Mouse (Mus musculus): ENCODE measurements at regions not wholly inside any gene's neighbourhood (a gene's known extent, or its start where the extent isn't known, plus 50 kb on each side); places are given as distances from the start of the nearest gene placed in this dataset.

DNA sequence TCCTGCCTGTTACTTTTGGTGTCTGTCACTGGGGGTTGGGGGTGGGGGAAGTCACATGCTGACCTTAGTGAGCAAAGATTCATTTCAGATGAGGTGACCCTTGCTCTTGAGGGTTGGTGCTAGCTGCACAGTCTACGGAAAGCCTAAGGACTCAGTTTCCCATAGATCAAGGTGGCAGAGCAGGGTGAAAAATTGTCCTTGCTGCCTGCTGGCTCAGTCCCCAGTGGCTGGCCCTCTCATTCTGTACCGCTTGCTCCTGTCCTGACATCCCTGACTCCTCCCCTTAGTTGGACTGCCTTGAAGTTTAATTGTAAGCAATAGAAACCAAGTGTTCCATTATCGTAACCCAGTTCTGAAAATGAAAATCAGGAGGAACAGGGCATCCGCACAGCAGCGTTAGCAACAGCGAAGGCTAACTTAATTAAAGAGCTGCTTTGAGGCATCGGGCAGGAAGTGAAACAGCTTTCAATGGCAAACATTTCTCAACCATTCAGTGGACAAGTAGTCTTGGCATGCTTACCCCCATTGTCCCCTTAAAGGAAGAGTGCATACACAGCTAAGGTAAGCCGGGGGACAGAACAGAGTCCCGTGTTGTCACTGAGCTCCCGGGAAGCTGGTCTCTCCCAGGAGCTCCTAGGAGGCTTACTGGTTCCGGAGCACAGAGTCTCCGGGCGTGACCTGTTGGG, 151.9 kb upstream of the Id2 start:
- no peak for DNase-seq

DNA sequence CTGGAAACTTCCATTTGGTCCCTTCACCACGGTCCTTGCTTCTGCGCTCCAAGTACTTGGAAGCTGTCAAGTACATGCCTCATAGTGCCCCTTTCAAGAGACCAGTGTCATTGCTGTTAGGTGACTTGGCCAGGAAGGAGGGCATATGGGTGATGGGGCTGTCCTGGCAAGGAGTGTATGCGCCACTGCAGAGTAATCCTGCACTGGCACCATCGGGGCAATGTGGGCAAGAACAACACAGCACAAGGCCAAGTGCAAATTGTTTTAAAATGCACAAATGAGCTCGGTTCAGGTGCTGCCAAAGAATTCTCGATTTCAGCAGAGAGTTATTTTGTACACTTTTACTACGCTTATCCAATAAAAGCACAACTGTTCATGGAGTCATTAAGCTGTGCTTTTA, 149.6 kb upstream of the Id2 start:
- no peak for DNase-seq

DNA sequence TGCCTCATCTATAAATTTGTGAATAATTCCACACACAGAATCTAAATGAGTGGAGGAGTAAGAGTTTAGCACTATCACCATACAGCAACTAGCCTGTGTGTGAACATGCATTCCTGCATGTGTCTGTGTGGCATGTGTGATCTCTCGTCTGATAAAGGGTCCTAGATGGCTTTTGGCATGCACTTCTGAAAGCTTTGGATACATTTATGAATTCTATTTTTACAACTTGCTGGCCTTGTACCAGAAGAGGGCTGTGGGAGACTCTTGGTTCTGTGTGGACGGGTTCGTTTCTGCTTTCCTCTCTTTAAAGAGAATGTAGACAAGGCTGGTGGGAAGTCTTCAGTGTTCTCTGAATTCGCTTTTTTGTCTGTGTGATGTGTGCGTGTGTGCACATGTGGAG, 148.7 kb upstream of the Id2 start:
- DNase-seq, result no peak

DNA sequence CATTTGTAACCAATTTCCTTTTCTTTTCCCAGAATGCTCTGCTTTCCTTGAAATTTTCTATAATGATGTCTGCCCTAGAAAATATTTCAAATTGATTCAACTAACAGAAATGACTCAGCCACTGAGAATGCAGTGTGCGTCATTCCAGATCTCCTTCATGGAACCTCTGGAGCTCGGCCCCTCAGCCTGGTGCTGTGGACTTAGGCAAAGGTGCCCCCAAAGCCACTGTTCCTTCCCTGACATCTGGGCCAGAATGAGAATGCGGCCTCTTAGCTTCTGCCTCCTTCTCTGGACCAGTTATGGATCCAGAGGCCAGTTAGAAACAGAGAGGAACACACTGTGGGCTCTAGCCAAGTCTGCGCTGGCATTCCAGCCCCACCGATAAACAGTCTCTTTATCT, 148.3 kb upstream of the Id2 start:
- DNase-seq, result no peak

DNA sequence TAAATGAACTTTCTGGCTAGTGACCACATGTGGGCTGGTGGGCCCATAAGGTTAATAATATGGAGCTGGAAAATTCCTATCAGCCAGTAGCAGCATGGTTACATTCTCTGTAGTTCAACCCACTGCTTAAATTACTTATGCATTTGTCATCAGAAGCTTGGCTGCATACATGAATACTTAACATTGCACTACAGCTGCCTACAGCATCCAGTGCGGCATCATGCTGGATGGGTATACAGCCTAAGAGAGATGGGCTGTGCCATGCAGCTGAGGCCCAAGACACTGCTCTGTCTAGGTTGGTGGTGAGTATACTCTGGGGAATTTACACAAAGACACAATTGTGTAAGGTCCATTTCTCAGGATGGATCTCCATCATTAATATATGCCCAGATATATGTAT, 147.7 kb upstream of the Id2 start:
- no peak for DNase-seq

DNA sequence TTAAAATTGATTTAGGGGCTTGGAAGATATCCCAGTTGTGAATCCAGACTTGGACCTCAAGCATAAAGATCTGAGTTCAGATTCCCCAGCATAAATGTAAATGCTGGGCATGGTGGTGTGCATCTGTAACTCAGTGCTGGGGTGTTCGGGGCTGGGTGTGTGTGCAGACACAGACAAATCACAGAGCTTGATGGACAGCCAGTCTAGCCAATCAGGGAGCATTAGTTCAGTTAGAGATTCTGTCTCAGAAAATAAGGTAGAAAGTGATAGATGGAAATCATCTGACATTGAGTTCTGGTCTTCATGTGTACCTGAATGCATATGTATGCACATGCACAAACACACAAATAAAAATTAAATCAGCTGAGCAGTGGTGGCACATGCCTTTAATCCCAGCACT, 147.0 kb upstream of the Id2 start:
- DNase-seq, result no peak

DNA sequence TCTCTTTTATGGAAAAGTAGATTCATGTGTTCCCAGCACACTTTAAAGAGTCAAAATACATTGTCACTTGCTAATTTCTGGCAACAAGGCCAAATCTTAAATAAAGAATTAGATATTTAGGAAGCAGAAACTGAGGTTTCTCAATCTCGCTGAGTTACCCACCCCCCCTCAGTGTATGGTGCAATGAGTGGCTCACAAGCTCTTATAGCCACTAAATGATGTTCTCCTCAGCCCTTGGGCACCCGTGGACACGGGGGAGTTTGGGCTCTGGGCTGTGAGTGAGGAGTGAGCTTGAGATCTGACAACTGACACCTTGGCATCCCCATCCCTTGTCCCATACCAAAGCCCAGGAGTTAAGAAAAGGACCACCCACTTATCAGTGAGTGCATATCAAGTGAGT, 145.4 kb upstream of the Id2 start:
- no peak for DNase-seq

DNA sequence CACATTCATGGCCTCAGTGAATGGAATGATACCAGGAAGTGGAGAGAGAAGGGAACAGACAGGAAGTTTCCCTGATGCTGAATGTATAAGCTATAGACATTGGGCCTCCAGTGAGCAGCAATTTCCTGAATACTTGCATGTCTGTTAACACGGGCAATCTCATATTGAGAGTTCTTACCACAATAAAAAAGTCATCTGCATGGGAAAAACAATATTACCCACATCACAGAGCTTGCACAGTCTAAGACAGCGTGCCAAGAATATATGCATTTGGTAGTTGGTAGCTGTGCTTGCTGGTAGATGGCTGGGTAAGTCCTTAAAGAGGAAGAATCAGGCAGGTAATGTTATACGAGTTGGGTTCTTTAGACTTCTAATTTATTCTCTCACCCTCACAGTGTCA, 144.7 kb upstream of the Id2 start:
- no peak for DNase-seq

DNA sequence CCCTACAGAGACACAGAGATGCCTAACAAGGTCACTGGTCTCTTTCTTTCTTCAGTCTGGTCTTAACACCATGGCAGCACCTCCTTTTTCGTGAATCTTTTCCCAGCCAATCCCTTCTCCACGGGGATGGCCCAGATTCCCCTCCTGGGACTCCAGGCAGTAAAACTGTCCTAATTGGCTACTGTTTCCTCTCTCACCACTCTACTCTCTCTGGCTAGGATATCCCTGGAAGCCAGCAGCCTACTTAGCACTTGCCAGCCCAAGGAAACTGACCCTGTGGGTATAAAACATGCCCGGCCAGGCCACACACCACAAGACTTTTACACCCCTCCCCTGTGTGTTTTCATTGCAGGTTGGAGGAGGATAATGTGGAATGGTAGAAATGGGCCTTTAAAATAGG, 143.9 kb upstream of the Id2 start:
- peak; percentile 22 for DNase-seq

DNA sequence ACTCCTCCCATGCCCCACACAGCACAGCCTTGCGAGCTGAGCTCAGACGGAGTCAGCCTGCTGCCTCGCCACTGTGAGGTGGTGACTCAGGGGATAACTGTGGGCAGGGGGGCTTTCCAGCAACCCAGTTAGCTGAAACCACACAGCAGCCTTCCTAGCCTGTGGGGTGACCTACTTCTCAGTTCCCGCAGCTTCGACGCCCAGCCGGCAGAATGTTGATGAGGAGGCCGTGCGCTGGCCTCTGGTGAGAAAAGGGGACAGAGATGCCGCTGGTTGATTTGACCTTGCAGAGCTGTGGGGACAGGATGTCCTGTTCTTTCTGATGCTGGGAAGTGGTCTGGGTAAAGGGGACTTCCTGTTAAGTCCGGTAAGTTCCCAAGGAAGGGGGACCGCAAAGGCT, 143.2 kb upstream of the Id2 start:
- DNase-seq, result peak; percentile 31

DNA sequence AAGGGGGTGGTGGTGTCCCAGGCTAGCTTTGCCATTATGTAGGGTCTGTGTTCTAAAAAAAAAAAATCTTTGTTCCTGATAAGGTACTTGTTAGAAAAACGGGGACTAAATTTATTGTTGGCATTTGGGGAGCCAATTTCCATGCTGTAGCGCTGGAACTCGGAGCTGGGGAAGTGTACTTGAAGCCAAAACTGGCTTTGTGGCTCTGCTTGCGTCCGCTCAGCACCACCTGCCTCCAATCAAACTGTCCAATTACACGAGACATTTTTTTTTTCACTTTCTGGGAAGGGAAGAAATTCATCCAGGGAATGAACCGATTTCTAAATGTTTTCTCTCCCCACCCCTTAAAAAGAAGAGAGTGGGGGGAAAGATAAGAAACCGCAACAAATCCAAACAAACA, 138.1 kb upstream of the Id2 start:
- DNase-seq, result no peak

DNA sequence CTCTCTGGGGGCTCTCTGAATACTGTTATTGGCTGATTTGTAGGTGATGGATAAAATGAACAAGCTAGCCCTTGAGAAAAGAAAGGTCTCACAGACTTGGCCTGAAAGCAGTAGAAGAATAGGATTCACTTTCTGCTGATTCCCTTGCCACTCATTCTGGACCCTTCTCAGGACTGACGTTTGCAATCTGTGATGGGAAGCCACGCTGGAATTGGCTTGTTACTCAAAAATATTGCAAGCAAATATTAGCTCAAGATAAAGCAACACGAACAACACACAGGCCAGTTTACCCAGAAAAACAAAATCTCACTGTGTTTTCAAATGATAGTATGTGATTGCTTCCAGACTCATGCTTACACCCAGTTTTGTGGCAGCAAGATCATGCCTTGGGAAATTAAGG, 137.7 kb upstream of the Id2 start:
- DNase-seq, result no peak

DNA sequence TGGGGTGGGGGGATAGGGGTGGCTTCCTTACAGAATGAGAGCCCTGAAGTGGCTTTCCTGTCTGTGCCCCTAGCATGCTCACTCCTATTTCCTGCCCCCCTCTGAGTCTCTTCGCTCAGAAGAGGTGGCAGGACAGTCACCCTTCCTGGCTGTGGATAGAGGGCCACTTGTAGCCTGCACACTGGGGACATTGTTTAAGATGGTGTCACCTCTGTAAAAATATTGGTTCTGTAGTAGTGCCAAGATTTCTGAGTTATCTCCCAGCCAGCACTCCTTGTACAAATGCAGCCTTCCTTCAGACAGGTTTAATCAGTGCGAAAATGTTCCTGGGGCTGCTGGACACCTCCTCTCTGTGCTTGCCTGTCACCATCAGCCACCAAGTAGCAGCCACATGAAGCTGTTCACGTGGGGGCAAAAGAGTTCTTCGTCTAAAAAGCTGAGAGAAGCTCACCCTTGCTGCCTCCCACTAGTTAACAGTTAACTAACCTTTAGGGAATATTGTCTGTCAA, 136.1 kb upstream of the Id2 start:
- no peak for DNase-seq

DNA sequence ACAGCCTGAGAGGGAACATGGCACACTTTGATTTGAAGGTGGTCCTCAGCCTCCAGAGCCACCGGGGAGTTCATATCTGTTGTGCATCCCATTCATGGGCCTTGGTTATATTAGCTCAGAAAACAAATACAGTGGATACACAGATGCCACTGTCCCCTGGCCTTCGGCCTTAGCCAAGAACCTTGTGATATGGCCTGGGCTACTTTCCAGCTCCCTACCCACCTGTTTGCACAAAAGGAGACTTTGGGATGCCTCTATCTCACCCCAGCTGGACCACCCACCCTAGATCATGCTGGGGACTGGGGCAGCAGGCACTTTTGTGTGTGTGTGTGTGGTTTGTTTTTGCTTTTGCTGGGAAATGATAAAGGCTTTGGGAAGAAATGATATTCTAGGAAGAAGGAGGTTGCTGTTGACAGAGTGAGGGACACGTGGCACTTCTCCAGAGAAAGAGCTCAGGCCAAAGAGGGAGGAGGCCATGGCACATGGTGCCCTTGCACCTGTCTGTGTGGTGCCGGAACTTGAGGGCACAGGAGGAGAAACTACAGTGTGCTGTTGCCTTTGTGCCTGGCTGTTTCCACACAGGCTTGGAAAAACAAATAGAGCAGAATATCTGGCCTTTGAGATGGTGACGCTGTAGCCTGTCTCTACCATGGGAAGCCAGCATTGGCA, 135.6 kb upstream of the Id2 start:
- no peak for DNase-seq

DNA sequence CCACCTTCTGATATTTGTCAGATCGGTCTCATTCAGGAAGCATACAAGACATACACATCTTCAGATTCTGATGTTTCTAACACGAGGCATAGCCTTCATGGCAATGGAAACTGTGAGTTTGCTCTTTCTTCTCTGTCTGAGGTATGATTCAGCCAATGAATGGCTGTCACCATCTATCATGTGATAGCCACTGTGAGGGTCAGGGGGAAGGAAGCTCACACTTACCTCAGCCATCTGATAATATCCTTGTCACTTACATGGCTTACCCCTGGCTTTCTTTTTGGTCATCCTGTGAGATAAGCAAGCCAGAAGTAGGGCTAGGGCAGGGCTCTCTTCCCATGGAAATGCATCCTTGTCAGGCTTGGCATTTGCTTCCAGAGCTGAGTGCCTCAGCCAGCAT, 131.8 kb upstream of the Id2 start:
- DNase-seq, result no peak

DNA sequence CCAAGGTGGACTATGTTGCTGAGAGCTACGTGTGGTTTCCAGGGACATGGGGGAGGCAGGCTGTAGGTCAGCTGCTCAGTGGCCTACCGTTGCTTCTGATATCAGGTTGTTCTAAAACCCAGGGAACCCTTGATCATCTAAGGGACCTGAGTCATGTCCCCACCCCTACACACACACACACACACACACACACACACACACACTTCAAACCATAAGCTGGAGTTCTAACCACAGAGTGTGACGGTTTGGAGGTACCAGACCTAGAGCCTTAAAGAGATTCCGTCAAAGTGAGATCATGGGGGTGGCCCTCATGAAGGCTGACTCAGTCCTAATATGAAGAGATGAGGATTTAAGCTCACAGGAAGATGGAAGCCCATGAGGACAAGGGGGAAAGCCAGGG, 130.8 kb upstream of the Id2 start:
- DNase-seq, result no peak

DNA sequence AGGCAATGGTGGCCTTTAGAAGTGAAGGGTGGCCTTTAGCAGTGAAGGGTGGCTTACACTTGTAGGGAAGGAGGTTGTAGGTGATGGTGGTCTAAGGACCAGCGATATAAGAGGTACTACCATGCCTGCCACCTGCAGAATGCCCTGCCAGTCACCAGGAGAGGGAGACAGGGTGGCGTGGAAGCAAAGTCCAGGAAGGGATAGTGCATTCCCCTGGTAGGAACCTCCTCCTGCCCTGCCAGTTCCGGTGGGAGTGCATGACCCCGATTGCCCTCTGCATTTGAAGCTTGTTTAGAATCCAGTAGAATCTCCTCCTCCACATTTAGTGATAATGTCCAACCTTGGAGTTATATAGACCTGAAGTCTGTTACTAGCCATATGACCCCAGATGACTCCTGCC, 127.7 kb upstream of the Id2 start:
- DNase-seq, result no peak

DNA sequence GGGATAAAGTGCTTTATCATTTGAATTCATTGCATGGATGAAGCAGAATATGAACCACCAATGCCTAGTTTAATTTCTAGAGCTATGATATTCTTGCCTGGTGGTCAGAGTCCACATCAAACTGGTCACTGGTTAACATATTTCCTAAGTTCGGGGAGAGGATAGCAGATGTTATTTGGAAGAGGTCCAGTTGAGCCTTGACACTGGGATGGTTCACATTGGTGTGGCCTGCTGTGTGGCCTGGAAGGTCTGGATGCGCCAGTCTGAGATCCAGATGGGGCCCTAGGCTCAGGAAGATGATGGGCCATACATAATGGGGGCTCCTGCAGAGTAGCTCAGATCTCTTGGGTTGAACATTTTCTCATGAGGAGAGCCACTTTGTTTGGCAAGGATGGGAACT, 127.3 kb upstream of the Id2 start:
- no peak for DNase-seq

DNA sequence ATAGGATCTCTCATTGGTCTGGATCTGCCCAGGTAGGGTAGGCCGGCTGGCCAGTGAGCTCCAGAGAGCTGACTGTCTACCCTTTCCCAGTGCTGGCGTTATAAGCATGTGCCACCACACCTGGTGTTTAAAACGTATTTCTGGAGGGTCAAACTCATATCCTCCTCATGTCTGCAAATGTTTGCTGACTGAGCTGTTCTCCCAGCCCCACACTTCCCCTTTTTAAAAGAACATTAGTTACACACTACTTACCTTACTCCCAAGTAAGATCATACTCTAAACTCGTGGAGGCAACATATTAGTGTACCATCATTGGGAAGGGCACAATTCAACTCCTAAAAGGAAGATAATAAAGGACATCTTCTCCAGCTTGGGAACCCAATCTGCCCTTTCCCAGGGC, 126.6 kb upstream of the Id2 start:
- no peak for DNase-seq

DNA sequence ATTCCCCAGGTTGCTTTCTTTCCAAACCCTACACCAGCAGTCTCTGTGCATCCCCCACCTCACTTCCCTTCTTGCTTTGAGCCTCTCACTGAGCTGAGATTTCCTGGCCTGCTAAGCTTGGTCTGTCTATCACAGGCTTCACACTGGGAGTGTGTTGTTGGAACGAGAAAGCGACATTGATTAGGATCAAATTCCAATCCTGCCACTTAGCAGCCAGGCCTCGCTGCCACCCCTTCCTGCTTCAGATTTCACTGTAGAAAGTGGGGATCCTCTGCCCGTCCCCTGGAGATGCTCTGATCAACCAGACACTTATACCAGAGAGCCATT, 123.8 kb upstream of the Id2 start:
- DNase-seq, result no peak

DNA sequence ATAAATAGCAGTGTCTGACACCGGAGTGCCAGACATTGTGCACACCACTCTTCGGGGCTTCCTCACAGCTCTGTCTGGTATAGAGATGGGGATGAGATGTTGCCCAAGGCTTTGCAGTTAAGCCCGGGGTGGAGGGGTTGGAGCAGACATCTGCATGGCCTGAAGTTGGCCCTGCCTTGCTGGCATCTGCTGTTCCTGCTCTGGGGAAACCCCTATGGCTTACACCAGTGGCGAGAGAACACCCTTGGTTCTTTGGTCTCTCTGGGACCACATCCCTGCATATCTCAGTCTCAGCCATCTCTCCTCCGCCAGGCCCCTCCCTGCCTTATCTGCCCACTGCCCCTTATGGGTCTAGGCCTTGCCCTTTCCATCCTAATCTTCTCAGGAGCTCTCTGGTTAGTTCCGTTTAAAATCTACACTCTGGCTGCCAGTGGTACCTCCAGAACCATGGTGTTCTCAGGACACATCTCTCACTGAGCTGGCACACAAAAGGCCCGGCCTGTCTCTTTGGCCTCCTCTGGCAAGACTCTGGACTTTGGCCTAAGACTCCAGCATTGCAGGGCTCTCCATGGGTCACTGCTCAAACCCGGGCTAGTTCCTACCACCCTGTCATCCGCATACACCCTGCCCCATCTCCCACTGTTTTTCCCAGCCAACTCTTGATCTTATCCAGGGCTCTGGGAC, 123.3 kb upstream of the Id2 start:
- no peak for DNase-seq

DNA sequence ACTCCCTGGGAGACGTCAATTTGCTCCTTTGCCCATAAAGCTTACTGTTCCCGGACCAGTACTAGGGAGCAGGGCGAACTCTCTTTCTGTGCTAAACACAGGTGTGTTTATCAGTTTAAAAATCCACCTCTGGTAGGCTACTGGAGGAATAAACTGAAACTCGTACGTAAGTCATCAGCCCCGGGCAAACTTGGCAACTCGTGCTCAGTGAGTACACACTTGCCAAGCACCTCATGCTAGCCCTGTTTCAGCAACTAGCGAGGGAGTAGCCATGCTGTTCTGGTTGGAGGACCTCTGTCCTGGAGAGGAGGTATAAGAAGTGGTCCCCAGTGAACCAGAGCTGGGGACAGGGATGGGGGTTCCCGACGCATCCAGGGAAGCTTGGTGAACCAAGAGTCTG, 122.6 kb upstream of the Id2 start:
- DNase-seq, result no peak

DNA sequence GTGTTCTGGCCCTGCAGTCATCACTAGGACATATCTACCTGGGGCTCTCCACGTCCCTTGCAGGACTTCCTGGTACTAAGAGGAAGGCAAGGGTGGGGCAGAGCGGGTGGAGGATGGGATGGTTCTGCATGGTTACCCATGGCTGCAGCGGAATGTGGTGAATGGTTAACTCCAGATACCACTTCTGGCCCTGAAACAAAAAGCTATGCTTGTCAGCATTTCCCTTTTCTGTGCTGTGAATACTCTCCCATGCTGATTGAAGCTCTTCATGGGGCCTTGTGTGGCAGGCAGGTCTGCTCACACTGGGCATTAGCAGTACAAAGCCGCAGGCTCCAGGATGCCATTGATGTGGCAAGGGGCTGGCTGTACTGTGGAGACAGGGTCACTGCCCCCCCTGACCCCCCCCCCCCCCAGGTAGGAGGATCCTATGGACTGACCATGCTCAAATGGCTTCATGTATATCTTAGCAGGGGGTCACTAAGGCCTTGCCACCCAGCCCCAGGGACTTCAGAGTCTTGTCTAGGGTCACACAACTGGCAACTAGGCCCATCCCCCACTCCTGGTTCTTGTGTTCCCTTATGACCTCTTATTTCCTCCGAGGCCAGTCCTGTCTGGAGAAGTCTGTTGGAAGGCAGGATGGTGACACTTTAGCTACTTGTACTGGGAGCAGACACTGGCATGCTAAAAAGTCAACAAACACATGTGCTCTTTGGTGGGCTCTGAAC, 120.0 kb upstream of the Id2 start:
- no peak for DNase-seq

DNA sequence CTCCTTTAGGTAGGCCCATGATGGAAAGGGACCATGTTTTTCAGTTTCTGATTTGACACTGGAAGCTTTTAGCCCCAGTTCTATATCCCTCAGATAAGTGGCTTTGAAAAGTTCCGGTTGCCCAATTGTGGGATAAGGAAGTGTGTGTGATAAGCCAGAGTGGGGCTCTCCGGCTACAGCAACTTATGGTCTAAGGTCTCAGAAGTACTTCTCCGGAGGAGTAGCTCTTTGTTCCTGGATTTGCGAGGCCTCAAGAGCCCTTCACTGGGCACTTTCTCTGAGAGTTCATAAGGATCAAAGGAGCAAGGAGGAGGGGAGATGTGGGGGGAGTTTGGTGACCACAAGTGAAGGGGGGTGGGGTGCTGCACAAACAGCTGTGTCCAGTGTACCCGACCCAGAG, 118.3 kb upstream of the Id2 start:
- no peak for DNase-seq
